ENCODE assay signal across 15 mouse cellular contexts in genomic region chr9:91368150-91368549, GRCm38 (mm10). TPM values are rescaled to one million over a fixed set of nuclear protein-coding genes. Genes with fewer than 3 reads are reported as not detected.
DNase-seq lines count a peak whose midpoint lies in the region; ATAC-seq lines count a peak whose summit lies in the region.
"Had no signal": no experiment of that assay in that cellular context is flagged by ENCODE, and none has a peak within 500 bp of the region (broad histone marks: within the 10 kb centered on the region; RNA-seq: fewer than 3 reads in every experiment).

No protein-coding gene starts in this region.

- H3K9ac ChIP-seq in forebrain, embryonic 15.5 days (replicated peaks) = no peak overlapping the region
- H3K9ac ChIP-seq in neural tube, embryonic 15.5 days (replicated peaks) = 0 out of 2 replicates have a peak overlapping the region, but pooled peaks have one; percentile 3

- no peaks in the 10 kb centered on the region for H3K9me3 ChIP-seq in forebrain, embryonic 15.5 days
- H3K9me3 ChIP-seq in midbrain, embryonic 10.5 days (replicated peaks) = no peaks in the 10 kb centered on the region
- no peaks in the 10 kb centered on the region for H3K9me3 ChIP-seq in neural tube, embryonic 15.5 days (replicated peaks)

- H3K27ac ChIP-seq in forebrain, embryonic 15.5 days (replicated peaks) = peak overlapping the region; percentile 90
- H3K27ac ChIP-seq in midbrain, embryonic 10.5 days (replicated peaks) = peak overlapping the region; percentile 95
- H3K27ac ChIP-seq in neural tube, embryonic 15.5 days (replicated peaks) = peak overlapping the region; percentile 95
- H3K27ac ChIP-seq: heart, adult 2 months had no signal

- no peaks in the 10 kb centered on the region for H3K36me3 ChIP-seq in forebrain, embryonic 15.5 days
- H3K36me3 ChIP-seq in midbrain, embryonic 10.5 days = peaks cover 11% of the 10 kb centered on the region
- H3K36me3 ChIP-seq in neural tube, embryonic 15.5 days = no peaks in the 10 kb centered on the region

- peak overlapping the region; percentile 30; the same call in 1 of the 2 replicates for H3K4me2 ChIP-seq in forebrain, embryonic 15.5 days (replicated peaks)
- H3K4me2 ChIP-seq in neural tube, embryonic 15.5 days = peak overlapping the region; percentile 45

- H3K27me3 ChIP-seq in forebrain, embryonic 15.5 days = peaks cover 57% of the 10 kb centered on the region
- H3K27me3 ChIP-seq in midbrain, embryonic 10.5 days (ENCODE audit: low read depth, poor library complexity, severe bottlenecking) = peaks cover 100% of the 10 kb centered on the region
- H3K27me3 ChIP-seq in neural tube, embryonic 15.5 days (replicated peaks) = peaks cover 38% of the 10 kb centered on the region

- ATAC-seq in forebrain, embryonic 15.5 days (replicated peaks) = no peak
- ATAC-seq in neural tube, embryonic 15.5 days (ENCODE audit: low FRiP score) = no peak

- H3K4me3 ChIP-seq in forebrain, embryonic 15.5 days = no peak overlapping the region
- peak overlapping the region; percentile 77 for H3K4me3 ChIP-seq in midbrain, embryonic 10.5 days
- peak overlapping the region; percentile 34; the same call in 1 of the 2 replicates for H3K4me3 ChIP-seq in neural tube, embryonic 15.5 days (replicated peaks)
- H3K4me3 ChIP-seq: heart, adult 2 months had no signal

- intact Hi-C loops in left cerebral cortex, postnatal 4 days (cut with DNase I) = no loop called here

- H3K4me1 ChIP-seq in forebrain, embryonic 15.5 days = peaks cover 18% of the 10 kb centered on the region
- peaks cover 67% of the 10 kb centered on the region for H3K4me1 ChIP-seq in midbrain, embryonic 10.5 days
- H3K4me1 ChIP-seq in neural tube, embryonic 15.5 days = peaks cover 10% of the 10 kb centered on the region

- 17% methylated on average over 3 of the region's 3 CpGs for WGBS in forebrain, embryonic 15.5 days
- WGBS in midbrain, embryonic 10.5 days = 8% methylated on average over 3 of the region's 3 CpGs
- 12% methylated on average over 3 of the region's 3 CpGs for WGBS in neural tube, embryonic 15.5 days

- peak; percentile 58 for DNase-seq in left cerebral cortex, postnatal 4 days
- no peak for DNase-seq in left cerebral cortex, adult 8-10 months (ENCODE audit: low spot score in 2 of 2)
- peak; percentile 51 for DNase-seq in midbrain, embryonic 10.5 days (ENCODE audit: low spot score)
- DNase-seq in right cerebral cortex, postnatal 36 days (ENCODE audit: low spot score in 2 of 2) = no peak
- DNase-seq in heart, postnatal 4 days = no peak
- DNase-seq in layer of hippocampus, postnatal 36 days = no peak
- DNase-seq: adrenal gland, postnatal 14 days; heart, adult 2 months; kidney, postnatal 10 days; thymus, postnatal 25 days had no signal

RNA-seq across cellular contexts. Expression of gene Zic1, which starts 2.5 kb away (rescaled TPM):
- 10 to 100 TPM; 21.4 to 28.8 TPM for total RNA-seq in left cerebral cortex, postnatal 4 days (2021)
- total RNA-seq in left cerebral cortex, adult 8-10 months (2022) = 10 to 100 TPM; 13.6 to 36.2 (median 24.1) TPM
- 9.6 and 9.8 TPM in 2 replicates for polyA plus RNA-seq in forebrain, embryonic 15.5 days (2015; fragmentation: Nextera tagmentation; extraction: Ambion mirVana)
- 6.5 and 6.6 TPM in 2 replicates for polyA plus RNA-seq in midbrain, embryonic 10.5 days (2016; fragmentation: Nextera tagmentation; extraction: Ambion mirVana)
- 9.7 and 13.2 TPM in 2 replicates for polyA plus RNA-seq in neural tube, embryonic 15.5 days (2015; fragmentation: Nextera tagmentation; extraction: Ambion mirVana)
- not detected for total RNA-seq in heart, postnatal 4 days (2021)
- total RNA-seq in layer of hippocampus, postnatal 36 days (2021) = 10 to 100 TPM in 1 of 2 experiments, 1 to 10 TPM in 1; 9.2 to 13.7 TPM
- total RNA-seq: adrenal gland, postnatal 14 days; heart, adult 2 months; hematopoietic stem cell, adult 5-6 weeks; megakaryocyte-erythroid progenitor cell, adult 5-6 weeks had no signal

RNA-seq across cellular contexts. Expression of gene Zic4, which starts 5.9 kb away (rescaled TPM):
- 1 to 10 TPM; 9.4 to 10.0 TPM for total RNA-seq in left cerebral cortex, postnatal 4 days (2021)
- total RNA-seq in left cerebral cortex, adult 8-10 months (2022) = 1 to 10 TPM; 3.2 to 8.1 (median 5.6) TPM
- polyA plus RNA-seq in forebrain, embryonic 15.5 days (2015; fragmentation: Nextera tagmentation; extraction: Ambion mirVana) = 46.2 and 55.0 TPM in 2 replicates
- polyA plus RNA-seq in midbrain, embryonic 10.5 days (2016; fragmentation: Nextera tagmentation; extraction: Ambion mirVana) = 25.1 and 33.5 TPM in 2 replicates
- polyA plus RNA-seq in neural tube, embryonic 15.5 days (2015; fragmentation: Nextera tagmentation; extraction: Ambion mirVana) = 28.3 and 44.9 TPM in 2 replicates
- total RNA-seq in heart, postnatal 4 days (2021) = not detected
- total RNA-seq in layer of hippocampus, postnatal 36 days (2021) = 1 to 10 TPM; 2.8 to 4.4 TPM
- total RNA-seq: adrenal gland, postnatal 14 days; heart, adult 2 months; hematopoietic stem cell, adult 5-6 weeks; megakaryocyte-erythroid progenitor cell, adult 5-6 weeks had no signal
- polyA plus RNA-seq: heart, adult 2 months; liver, embryonic 16.5 days had no signal

Comparison
In these comparisons a context has a peak if more than half of its experiments do, and no peak if none do; other contexts are left out.
1. DNase-seq: peak in left cerebral cortex, postnatal 4 days (single experiment) and midbrain, embryonic 10.5 days (single experiment); none in left cerebral cortex, adult 8-10 months (0 of 2), right cerebral cortex, postnatal 36 days (0 of 2), heart, postnatal 4 days (single experiment) and layer of hippocampus, postnatal 36 days (0 of 2).
2. RNA of gene Zic1, which starts 2.5 kb away (total RNA-seq): 21.4 to 28.8 TPM in left cerebral cortex, postnatal 4 days, 13.6 to 36.2 TPM in left cerebral cortex, adult 8-10 months and 9.2 to 13.7 TPM in layer of hippocampus, postnatal 36 days; not detected in heart, postnatal 4 days; every median in the first group is over 4 times any median in the second.
3. Peak in every context shown above with its lines, with median percentiles within 50 percentile points of each other: H3K27ac ChIP-seq.